Mouse (Mus musculus): ENCODE measurements at regions not wholly inside any gene's neighbourhood (a gene's known extent, or its start where the extent isn't known, plus 50 kb on each side); places are given as distances from the start of the nearest gene placed in this dataset.
A peak's percentile ranks its signal among the peaks of the same experiment; 100 is the strongest.

DNA sequence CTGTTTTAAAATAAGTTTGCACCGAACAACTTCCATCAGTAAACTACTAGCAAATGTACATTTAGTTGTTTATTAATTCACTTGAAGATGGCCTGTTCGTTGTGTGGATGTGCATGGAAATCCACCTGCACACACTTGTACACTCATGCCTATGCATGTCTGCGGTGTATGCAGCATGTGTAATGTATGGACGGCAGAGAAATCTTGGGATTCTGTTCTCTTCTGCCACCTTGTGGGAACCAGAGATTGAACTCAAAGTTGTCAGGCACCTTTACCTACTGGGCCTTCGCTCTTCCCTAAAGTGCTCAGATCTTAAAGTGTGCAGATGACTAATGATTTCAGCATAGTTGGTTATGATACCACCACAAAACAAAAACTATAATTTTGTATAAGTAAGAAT lies 137.4 kb downstream of the Kitl start:
- DNase-seq (ENCODE audit: low spot score in 2 of 2): peak; percentile 47

DNA sequence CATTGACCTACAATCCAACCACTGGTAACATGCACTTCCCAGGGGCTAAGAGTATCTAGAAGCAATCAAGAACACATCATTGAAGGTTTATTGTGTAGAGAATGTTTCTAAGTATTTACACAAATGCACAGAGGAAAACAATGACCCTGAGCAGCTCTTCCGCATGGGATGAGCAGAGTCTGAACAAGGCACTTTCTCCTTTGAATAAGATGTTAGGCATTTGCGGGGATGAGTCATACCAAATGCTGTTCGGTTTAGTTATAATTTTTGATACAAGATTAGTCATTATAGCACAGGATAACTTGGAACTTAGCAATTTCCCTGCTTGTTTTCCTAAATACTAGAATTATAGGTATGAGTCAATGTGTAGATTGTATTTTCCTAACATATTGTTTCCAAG lies 137.9 kb downstream of the Kitl start:
- no peak for DNase-seq (ENCODE audit: low spot score in 2 of 2)

DNA sequence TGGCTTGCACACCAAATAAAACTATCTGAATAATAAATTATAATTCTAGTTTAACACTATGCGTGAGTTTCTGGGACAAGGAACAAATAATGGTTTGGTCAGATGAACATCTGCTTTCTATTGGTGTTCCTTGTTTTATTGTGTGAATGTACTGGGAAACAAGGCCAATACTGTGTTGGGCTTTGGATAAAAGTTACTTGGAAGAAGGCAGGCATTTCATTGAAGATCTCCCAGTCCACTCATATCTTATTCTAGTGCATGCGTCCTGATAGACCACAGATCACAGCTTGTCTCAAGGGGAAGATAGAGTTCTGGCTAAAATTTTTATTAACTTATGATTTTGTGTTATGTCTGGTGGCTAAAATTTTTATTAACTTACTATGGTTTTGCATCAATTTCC lies 140.1 kb downstream of the Kitl start:
- no peak for DNase-seq (ENCODE audit: low spot score in 2 of 2)

DNA sequence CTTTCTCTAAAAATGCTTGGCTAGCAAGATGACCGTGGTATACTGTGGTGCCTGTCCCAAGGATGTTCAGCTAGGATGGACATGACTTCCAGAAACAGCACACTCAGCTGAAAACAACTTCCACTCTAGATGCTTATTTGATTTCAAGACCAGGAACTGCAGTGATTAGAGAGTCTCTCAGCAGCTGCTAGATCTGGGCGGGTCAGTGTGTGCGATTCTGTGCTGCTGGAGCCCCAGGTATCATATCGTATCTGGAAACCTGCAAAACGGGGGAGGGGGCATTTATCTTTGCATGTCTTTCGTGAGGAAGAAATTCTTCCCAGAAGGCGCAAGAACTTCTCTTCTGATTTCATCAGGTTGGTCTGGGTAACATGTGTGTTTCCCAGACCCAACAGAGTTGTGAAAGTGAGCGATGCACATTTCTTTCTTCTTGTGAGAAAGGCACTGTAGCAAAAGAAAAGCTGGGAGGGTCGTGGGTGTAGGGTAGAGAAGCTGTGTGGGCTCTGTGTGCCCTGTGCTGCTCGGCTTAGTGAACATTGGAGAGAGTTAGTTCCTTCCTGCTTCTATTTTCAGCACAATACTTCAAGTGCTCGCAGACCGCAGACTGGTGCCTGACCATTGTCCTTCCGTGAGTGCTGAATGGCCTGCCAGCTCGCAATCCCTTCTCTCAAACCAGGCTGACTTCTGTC lies 144.6 kb downstream of the Kitl start:
- no peak for DNase-seq (ENCODE audit: low spot score in 2 of 2)

DNA sequence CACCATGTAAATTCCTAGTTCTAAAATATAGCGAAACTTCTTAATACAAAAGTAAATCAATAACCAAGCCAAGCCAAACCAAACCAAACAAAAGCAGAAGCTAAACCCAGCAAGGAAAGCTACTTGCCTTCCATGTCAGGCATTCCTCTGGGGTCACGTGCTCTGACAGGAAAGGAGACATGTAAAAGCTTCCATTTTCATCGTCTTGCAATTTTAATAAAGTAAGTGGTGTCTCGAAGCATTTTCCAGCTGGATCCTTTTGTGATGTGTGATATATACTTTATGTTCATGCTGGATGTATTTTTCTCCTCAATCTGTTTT lies 145.1 kb downstream of the Kitl start:
- no peak for DNase-seq (ENCODE audit: low spot score in 2 of 2)

DNA sequence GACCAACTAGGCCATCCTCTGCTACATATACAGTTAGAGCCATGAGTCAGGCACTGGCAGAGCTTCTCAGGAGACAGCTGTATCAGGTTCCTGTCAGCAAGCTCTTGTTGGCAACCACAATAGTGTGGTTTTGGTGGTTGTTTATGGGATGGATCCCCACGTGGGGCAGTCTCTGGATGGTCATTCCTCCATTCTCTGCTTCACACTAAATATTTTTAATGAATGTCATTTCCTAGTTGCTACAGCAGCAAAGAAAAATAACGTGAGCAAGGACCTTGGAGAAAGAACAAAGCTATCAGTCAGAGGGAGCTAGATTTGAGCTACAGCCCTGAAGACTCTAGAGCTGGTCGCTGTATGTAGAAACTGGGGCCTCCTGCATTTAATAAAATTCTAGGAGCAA lies 145.7 kb downstream of the Kitl start:
- DNase-seq (ENCODE audit: low spot score in 2 of 2): no peak

DNA sequence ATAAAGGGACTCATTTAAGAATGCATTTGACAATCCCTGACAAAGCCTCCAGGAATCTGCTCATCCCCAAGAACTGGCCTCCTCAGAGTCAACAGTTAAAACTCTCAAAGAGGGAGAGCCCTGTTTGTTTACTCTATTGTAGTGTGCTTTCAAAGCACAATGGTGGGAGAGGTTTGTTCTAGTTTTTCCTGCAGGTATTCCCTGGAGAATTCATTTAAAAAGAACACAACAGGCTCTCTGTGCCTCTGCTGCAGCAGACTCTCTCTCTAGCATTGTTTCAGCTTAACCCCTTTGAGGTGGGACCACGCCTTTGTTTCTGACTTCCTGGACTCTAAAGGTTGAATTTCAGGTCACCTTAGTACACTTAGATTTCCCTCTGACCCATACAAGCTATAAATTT lies 149.1 kb downstream of the Kitl start:
- no peak for DNase-seq (ENCODE audit: low spot score in 2 of 2)

DNA sequence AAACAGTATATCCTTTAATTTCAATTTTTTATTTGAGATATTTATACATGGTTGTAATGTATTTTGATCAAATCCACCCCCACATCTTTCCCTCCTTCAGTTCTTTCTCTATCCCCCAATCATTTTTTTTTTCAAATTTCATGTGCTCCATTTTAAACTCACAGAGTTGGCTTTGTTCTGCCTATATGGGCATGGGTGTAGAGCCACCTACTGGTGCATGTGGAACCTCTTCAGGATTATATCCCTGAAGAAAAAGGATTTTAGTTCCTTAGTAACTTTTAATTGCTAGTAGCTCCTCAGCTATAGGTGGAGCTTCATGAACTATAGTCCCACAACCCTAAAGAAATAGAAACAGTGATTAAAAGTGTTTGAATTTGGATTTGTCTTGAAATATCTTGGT lies 155.4 kb downstream of the Kitl start:
- DNase-seq (ENCODE audit: low spot score in 2 of 2): no peak

DNA sequence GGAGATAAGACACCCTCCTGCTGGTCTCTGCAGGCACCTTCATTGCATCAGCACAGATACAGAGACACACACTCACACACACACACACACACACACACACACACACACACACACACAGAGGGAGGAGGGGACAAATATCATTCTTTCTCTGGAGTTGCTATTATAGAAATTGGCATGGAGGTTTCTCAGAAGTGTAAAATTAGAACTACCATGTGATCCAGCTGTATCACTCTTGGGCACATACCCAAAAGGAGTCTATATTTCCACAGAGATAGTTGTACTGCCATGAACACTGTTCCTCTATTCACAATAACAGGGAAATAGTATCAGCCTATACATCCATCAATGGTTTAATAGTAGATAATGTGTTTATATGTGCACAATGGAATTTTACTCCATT lies 137.8 kb upstream of the Gm4301 start:
- no peak for DNase-seq (ENCODE audit: low spot score in 2 of 2)

DNA sequence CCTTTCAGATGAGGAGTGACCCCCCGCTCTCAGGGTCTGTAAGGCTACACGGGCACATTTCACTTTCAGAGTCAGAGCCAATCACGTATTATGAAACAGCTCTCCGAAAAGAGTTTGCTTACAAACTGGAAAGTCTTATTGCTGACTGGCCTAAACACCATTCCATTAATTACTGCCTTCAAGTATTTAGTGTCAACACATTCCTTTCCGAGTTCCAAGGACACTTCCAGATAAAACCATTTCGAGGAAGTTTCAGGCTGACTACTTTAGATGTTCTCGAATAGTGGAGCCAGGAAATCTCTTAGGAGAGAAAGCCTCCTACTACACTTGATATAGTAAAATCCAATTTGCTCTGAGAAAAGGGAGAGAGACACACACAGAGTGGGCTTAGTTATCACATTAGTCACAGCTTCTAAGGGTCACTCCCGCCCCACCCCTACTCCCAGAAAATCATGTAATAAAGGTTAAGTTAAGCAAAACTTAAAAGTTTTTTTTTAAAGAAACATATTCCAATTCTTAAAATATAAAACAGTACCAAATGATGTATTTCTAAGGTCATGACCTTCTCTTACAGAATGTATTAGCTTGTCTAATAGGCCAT lies 136.3 kb upstream of the Gm4301 start:
- DNase-seq (ENCODE audit: low spot score in 2 of 2): no peak

DNA sequence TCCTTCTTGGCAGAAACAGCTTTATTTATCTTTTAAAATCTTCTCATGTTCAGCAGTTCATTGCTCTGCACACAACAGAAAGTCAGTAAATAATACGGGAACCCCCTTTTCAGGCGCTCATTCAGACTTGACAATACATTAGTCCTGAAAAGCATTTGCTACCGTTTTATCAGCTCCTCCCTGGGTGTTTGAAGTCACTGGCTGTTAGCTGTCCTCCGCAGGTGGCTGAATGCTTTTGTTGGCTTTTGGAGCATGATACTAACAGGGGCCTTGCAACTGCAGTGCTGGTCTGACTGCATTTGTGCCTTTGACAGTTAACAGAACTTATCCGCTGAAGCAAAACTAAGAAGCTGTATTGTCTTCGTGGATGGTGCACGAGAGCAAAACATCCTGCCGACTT lies 135.0 kb upstream of the Gm4301 start:
- DNase-seq (ENCODE audit: low spot score in 2 of 2): no peak

DNA sequence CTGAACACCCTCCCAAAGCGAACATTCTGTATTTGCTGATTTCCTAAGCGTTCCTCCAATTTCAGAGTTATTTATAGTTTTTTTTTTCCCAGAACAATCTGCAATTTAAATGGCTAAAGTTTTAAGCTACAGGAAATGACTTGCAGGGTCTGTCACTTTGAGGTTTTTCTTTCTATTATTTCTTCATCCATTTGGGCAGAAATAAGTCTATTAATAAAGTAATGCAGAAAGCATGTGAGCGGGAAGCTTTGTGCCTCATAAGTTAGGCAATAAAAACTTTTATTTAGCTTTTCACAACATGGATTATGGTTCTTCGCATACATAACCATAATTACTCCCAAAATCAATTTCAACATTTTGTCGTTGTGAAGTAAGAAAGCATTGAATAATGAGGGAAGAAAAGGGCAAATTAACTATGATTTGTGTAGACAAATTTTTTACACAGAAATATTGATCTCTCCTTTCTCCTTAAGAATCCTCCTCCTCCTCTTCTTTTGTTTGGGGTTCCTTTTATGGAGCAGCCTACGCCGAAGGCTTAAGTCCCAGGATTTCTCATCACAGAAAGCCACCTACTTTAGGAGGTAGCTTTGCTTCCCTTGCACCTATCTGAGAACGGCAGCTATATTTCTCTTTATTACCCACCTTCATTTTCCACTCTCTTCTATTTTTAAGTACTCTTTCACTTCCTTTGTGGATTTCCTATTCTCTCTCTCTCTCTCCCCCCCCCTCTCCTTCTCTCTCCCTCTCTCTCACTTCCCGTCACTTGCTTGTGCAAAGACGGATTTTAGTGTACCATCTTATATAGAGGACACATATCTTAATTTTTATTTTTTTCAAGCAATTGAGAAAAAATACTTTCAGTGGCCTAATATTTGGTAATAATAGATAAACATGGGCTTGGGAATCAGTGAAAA lies 128.6 kb upstream of the Gm4301 start:
- no peak for DNase-seq (ENCODE audit: low spot score in 2 of 2)

DNA sequence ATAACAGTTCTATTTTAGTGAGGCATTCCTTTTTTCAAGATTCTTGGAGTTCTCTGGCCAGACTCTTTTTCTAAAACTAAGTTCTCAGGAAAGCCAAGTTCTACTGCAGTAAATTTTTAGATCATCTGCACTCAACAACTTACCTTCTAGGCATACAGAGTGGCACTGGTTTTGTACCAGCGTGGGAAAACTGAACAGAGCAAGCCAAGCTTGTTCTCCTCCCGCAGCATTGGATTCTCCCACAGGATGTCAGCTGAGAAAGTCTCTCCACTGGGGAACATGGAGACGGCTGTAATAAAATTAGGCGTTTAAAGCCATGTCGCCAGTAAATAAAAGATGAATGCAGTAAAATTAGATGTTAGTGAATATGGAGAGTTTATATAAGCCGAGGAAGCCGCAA lies 124.8 kb upstream of the Gm4301 start:
- DNase-seq (ENCODE audit: low spot score in 2 of 2): peak in 1 of 2 experiments; percentile 12

DNA sequence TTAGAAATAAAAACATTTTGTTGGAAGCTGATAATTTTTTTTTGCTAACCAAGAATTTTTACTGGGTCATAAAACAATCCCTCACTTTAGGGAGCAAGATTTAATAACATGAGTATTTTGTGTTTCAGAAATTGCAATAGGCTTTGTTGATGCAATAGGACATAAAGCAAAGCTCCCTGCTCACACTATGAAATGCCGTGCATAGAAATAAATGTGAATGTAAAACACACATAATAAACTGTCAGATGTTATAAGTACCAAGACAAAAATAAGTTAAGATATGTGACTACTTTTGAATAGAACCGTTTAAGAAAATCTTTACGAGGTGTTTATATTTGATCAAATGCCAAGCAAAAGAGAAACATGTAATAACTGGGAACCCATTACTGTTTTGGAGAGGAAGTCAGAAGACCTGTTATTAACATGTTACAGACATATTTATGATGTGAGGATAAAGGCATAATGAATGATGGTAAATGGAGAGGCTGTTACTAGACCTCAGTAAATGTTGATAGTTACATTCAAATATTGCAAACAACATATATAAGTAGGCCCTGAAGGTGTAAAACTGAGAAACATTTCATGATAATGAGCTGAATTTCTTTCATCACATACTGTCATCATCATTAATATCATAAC lies 110.9 kb upstream of the Gm4301 start:
- no peak for DNase-seq (ENCODE audit: low spot score in 2 of 2)

DNA sequence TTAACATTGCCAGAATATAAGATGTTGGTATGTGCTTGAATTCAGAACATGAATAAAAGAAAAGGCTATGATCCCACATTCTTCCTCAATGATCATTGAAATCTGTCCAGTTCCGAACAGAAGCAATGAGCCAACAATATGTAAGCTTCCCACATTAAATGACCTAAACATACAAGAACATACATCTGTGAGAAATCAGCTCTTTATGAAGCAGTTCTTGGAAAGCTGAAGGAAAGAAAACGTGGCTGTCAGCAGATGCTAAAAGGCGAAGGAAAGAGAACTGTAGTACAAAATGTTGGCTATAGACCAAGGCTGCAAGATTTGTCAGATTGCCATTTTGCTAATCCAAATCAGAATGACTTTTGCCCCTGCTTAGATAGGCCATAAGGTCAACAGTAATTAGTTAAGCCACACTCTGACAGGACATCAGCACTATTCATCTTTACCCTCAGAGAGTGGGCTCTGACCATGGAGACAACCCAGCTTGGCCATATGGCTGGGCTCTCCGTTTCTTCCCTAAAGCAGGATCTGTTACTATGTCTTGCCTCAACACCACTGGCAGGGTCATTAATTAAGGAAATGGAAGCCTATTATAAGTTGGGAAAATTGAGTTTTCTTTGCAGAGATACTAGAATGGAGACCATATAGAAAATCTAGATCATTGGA lies 76.1 kb upstream of the Gm4301 start:
- no peak for DNase-seq (ENCODE audit: low spot score in 2 of 2)

DNA sequence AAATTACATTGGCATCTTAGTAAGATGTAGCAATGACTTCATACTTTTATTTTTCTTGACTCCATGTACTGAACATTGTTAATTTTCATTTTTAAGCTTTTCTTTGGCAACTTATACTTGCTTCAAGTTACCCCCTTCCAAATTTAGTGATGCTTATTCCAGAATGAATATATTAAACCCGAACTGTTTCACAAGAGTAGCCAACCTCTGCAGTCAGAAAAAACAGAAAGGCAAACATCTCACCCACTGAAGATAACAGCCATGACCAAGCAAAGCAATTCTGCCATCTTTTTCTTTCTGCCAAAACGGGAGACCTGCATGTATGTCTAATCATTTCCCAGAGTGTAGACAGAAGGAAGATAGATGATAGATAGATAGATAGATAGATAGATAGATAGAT lies 72.0 kb upstream of the Gm4301 start:
- DNase-seq (ENCODE audit: low spot score in 2 of 2): no peak

DNA sequence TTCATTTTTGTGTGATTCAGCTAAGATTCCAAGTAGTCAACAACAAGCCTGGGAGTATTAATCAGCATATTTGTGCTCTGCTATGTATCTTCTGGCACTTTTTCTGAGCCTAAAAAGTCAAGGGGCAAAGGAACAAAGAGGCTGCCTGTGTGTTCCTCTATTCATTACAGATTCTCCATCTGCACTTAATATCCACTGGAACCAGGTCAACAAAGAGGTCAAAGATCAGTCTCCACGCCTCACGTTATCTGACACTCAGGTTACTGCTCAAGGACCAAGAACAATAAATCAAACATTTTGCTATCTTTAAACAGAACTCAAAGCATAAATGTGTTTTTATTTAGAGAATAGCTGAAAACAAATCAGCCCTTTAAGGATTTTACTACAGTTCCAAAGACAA lies 71.4 kb upstream of the Gm4301 start:
- no peak for DNase-seq (ENCODE audit: low spot score in 2 of 2)

DNA sequence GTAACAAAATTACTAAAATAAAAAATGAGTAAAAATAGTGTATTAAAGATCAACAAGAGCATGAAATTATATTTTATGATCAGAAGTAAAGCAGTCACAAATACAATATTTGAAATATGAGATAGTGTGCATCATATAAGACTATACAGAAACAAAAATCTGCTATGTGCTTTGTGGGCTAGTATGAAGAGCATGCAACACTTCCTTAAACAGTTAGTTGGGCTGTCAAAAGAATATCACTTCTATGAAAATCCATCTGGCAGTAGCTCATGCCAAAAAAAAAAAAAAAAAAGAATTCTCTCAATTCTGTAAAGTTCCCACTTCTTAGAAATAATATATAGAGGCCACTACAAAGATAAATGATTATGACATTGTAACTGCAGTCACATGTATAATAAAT lies 53.0 kb upstream of the Gm4301 start:
- DNase-seq (ENCODE audit: low spot score in 2 of 2): no peak

Measured in left cerebral cortex, adult 18-20 months (tissue).